8 mouse cellular contexts compared by ENCODE assay signal in the genomic region with DNA sequence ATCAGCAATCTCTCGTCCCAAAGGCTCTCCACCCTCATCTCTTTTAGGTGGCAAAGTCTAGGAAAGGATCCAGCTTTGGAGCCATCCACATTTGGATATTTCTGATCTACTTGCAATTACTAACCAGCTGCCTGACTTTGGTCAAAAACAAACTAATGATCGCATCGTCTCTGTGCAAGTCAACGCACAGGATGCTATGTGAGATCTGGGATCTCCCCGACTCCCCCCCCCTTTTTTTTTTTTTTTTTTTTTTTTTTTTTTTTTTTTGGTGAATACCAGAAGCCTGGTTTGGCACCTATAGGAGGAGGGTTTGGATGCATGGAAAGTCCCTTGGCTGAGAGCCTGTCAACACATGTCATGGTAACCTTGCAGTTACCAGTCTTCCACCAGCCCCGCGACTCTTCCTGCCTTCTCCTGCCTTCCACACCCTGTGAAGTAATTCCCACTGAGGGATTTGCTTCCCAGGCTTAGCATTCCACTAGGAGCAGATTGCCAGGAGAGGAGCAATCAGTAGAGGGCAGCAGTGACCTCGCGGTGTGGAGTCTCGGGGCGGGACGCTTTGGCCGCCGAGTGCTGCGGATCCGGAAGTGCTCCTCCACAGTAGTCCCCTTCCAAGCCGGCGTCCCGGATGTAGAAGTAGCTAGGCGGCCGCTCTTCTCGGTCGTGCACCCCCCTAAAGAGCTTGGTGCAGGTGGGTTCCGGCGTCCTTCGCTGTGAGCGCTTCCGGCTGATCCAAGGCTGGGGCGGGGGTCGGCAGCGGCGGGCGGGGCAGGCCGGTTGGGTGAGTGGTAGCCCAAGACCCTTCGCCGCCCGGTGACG. TPM values are rescaled to one million over a fixed set of nuclear protein-coding genes. Genes with fewer than 3 reads are reported as not detected.
DNase-seq lines count a peak whose midpoint lies in the region; ATAC-seq and TF ChIP-seq lines count a peak whose summit lies in the region.

Gene Pigc (plus strand): TSS at position 598 of the 819 bp plus-strand sequence.

- H3K4me2 ChIP-seq in hindbrain, embryonic 13.5 days, result peak within 1 kb of the TSS; percentile 65

- no peaks in the 10 kb centered on the region for H3K27me3 ChIP-seq in Patski
- H3K27me3 ChIP-seq in hindbrain, embryonic 13.5 days, result 0 out of 2 replicates have a peak, but pooled peaks cover 4% of the 10 kb centered on the region

- H3K4me1 ChIP-seq in hindbrain, embryonic 13.5 days (replicated peaks), result peaks cover 16% of the 10 kb centered on the region

- POLR2A ChIA-PET in Patski (lab: Charles Lee), result interaction anchor here (1.0 kb wide), 1 partner anchor 342 kb away, joined by 3 read pairs; no protein-coding TSS in a partner anchor

- DNase-seq in Patski (ENCODE audit: low read depth, low spot score), result peak; percentile 64
- peak; percentile 96 to 97 for DNase-seq in cerebellum, postnatal 14 days
- peak; percentile 90 to 92 for DNase-seq in frontal cortex, postnatal 14 days (ENCODE audit: low spot score in 2 of 2)
- peak; percentile 78 to 83 for DNase-seq in layer of hippocampus, postnatal 25 days (ENCODE audit: extremely low spot score in 1 of 2, low spot score in 1 of 2)
- peak; percentile 94 for DNase-seq in lung, postnatal 25 days (ENCODE audit: low spot score)
- DNase-seq in retina, embryonic 14.5 days (ENCODE audit: low spot score), result peak; percentile 97
- peak; percentile 89 for DNase-seq in thymus, postnatal 4 days

- TF ChIP-seq CTCF in Patski (IDR thresholded peaks at IDR 0.05), result peak; percentile 96

- peak within 1 kb of the TSS; percentile 80 for H3K9ac ChIP-seq in hindbrain, embryonic 13.5 days

- CTCF ChIA-PET in Patski (lab: Charles Lee), result interaction anchor here (0.7 to 1.4 kb wide), 6 partner anchors 9 to 94 kb away, joined by 3 to 4 read pairs (median 3); partner anchors contain the start of genes 4930558K02Rik and Suco

- peaks cover 5% of the 10 kb centered on the region; the same call in 1 of the 2 replicates for H3K36me3 ChIP-seq in hindbrain, embryonic 13.5 days

- ATAC-seq in Patski, result peak; percentile 97
- ATAC-seq in hindbrain, embryonic 13.5 days (ENCODE audit: low FRiP score), result peak; percentile 99

- peak within 1 kb of the TSS; percentile 82 for H3K27ac ChIP-seq in hindbrain, embryonic 13.5 days

- in situ Hi-C loops in Patski (cut with MboI; ENCODE audit: low pct_unique_long_range_greater_than_20kb), result loop anchor here (25.0 kb wide), 1 partner anchor 694 kb away; the partner anchor contains the start of gene Myocos

- no peaks in the 10 kb centered on the region for H3K9me3 ChIP-seq in hindbrain, embryonic 13.5 days

- WGBS in hindbrain, embryonic 13.5 days, result 4% methylated on average over 38 of the region's 38 CpGs

- H3K4me3 ChIP-seq in hindbrain, embryonic 13.5 days, result peak within 1 kb of the TSS; percentile 64

RNA-seq across cellular contexts. Expression of gene Pigc, which starts in this region (rescaled TPM):
- polyA plus RNA-seq in Patski (2021), result 25.7 TPM
- polyA plus RNA-seq in hindbrain, embryonic 13.5 days (2015; fragmentation: Nextera tagmentation; extraction: Ambion mirVana), result 35.7 and 37.6 TPM in 2 replicates
- 10 to 100 TPM; 14.7 to 16.3 TPM for total RNA-seq in layer of hippocampus, postnatal 25 days (2021)

Comparison
In these comparisons a context has a peak if more than half of its experiments do, and no peak if none do; other contexts are left out.
1. Peak in every context shown above with its lines: DNase-seq, ATAC-seq, H3K4me3 ChIP-seq and H3K27ac ChIP-seq.